Mouse (Mus musculus): ENCODE measurements around the gene Gm26602. TPM values are rescaled to one million over a fixed set of nuclear protein-coding genes. Genes with fewer than 3 reads are reported as not detected.
A peak's percentile ranks its signal among the peaks of the same experiment; 100 is the strongest.

Gm26602 gene
- total RNA-seq, 2 experiments from 2014 or later: not detected

- ATAC-seq (replicated peaks; ENCODE audit: low FRiP score, low TSS enrichment, poor library complexity, severe bottlenecking): peak; percentile 64
Observed at GRCm38 (mm10) chr10:79914131-79914947, 3.7 kb downstream of the Gm26602 start.

GRCm38 (mm10) chr10:79914948-79915596 is 4.4 kb downstream of the Gm26602 start:
- ATAC-seq (replicated peaks; ENCODE audit: low FRiP score, low TSS enrichment, poor library complexity, severe bottlenecking): peak; percentile 9

DNA sequence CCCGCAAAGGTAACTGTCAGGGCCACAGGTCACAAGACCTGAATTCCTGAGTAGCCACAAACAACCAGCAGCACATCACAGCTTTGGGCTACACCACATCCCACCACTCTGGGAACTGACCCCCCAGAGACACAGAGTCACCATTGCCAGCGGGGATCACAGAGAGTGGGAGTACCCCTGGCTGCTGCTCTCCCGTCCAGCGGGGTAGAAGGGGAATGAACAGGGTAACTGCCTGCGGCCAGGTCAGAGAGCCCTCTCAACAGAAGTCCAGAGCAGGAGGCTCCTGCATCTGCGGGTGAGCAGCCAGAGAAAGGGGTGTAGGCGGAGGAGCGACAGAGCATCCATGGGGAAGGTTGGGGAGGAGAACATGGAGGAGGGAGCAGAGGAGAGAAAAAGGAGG is 5.4 kb downstream of the Gm26602 start:
- ATAC-seq (replicated peaks; ENCODE audit: low FRiP score, low TSS enrichment, poor library complexity, severe bottlenecking): no peak

DNA sequence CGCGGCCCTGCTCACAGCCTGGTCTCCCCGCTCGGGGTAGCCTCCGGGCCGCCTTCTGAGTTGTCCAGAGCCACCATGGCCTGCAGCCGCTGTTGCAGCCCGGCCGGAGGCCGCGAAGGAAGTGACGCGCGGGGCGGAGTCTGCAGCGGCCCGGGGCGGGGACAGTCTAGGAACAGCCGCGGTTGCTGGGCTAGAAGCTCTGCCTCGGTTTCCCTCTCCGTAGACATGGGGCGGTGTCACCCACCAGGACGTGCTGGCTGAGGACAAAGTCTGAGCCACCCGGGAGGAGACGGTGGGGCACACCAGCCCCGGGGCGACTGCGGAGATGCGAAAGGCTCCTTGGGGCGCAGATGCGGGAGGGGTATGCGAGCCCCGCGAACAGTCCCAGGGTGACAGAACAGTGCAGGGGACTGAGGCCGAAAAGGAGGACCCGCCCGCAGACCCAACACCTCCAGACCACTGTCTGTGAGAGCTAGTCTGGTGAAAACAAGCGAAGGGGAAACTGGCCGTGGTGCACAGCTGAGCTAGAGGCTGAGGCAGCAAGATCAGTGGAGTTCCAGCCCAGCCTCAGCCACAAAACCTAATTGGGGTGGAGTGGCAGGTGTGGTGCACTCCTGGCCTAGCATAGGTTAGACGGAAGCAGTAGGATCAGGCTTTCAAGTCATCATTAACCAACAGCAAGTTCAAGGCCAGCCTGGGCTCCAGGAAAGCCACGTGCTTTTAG is 6.3 kb downstream of the Gm26602 start, which contains the start of gene Kiss1r:
Kiss1r (plus strand) TSS at position 164 of the 724 bp plus-strand sequence.
- peak; percentile 50 for ATAC-seq (replicated peaks; ENCODE audit: low FRiP score, low TSS enrichment, poor library complexity, severe bottlenecking)

DNA sequence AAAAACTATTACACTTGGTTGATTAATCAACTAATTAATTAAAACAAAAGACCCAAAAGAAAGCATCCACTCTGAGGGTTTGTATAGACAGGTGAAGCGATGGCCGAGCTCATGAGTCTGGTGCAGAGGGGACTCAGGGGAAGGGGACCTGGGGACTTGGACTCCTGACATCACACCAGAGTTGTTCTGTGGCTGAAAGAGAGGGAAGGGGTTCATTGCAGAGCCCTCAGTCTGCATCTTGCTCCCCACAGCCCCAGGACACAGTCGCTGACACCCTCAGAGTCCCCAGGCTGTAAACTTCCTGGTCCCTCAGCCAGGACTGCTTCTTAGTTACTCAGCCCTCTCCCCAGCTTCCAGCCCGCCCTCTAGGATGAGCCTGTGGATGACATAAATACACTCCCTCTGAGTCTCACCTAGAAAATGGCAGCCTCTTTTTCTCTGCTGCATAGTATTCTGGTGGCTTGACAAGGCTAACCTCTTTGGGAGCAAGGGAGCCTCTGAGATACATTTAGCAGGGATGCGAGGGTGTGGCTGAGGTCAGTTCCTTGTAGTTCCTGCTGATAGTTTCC is 7.0 kb downstream of the Gm26602 start:
- ATAC-seq (replicated peaks; ENCODE audit: low FRiP score, low TSS enrichment, poor library complexity, severe bottlenecking): no peak

- no peak for ATAC-seq (replicated peaks; ENCODE audit: low FRiP score, low TSS enrichment, poor library complexity, severe bottlenecking)
Observed at GRCm38 (mm10) chr10:79918231-79919078, 7.8 kb downstream of the Gm26602 start.

GRCm38 (mm10) chr10:79919251-79919849 is 8.7 kb downstream of the Gm26602 start:
- ATAC-seq (replicated peaks; ENCODE audit: low FRiP score, low TSS enrichment, poor library complexity, severe bottlenecking): no peak

GRCm38 (mm10) chr10:79920056-79920890 is 9.6 kb downstream of the Gm26602 start:
- ATAC-seq (replicated peaks; ENCODE audit: low FRiP score, low TSS enrichment, poor library complexity, severe bottlenecking): no peak

- no peak for ATAC-seq (replicated peaks; ENCODE audit: low FRiP score, low TSS enrichment, poor library complexity, severe bottlenecking)
Observed at GRCm38 (mm10) chr10:79920958-79921535, 10.4 kb downstream of the Gm26602 start, which contains the start of gene R3hdm4. Gene R3hdm4 (minus strand): TSS chr10:79921208.

GRCm38 (mm10) chr10:79921572-79921971 is 10.9 kb downstream of the Gm26602 start:
- ATAC-seq (replicated peaks; ENCODE audit: low FRiP score, low TSS enrichment, poor library complexity, severe bottlenecking): no peak

DNA sequence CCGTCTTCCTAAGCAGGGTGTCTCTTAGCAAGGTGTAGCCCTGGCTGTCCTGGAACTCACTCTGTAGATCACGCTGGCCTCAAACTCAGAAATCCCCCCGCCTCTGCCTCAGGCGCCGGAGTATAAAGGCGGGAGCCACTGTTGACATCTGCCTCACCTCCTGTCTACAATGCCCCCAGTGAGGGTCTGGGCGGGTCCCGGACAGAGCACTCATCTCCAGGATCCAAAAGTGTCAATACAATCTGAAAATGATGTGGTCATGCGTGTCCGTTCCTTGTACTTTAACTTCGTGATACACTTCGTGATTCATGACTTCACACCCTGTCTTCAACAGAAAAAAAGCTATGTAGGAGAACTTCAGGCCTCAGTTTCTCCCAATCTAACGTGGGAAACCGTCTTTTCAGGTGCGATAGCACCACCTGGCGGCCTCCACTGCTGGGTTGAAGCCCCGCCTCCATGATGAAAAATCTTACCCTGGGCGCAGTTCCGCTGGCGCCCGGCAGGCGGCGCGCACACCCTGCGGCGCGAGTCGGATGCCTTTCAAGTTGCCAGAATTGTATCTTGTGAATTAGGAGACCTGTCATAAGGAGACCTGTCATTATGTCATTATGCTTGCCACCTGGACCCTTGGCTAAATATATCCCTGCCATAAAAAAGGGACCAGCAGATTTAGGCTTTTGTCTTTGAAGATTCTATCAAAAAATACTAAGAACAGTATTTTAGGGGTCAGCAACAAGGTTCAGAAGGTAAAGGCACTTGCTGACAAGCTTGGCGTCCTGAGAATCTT is 14.5 kb downstream of the Gm26602 start:
- peak; percentile 39; the same call in 1 of the 2 replicates for ATAC-seq (replicated peaks; ENCODE audit: low FRiP score, low TSS enrichment, poor library complexity, severe bottlenecking)

GRCm38 (mm10) chr10:79925785-79926490 is 15.3 kb downstream of the Gm26602 start:
- peak; percentile 3; the same call in 1 of the 2 replicates for ATAC-seq (replicated peaks; ENCODE audit: low FRiP score, low TSS enrichment, poor library complexity, severe bottlenecking)

DNA sequence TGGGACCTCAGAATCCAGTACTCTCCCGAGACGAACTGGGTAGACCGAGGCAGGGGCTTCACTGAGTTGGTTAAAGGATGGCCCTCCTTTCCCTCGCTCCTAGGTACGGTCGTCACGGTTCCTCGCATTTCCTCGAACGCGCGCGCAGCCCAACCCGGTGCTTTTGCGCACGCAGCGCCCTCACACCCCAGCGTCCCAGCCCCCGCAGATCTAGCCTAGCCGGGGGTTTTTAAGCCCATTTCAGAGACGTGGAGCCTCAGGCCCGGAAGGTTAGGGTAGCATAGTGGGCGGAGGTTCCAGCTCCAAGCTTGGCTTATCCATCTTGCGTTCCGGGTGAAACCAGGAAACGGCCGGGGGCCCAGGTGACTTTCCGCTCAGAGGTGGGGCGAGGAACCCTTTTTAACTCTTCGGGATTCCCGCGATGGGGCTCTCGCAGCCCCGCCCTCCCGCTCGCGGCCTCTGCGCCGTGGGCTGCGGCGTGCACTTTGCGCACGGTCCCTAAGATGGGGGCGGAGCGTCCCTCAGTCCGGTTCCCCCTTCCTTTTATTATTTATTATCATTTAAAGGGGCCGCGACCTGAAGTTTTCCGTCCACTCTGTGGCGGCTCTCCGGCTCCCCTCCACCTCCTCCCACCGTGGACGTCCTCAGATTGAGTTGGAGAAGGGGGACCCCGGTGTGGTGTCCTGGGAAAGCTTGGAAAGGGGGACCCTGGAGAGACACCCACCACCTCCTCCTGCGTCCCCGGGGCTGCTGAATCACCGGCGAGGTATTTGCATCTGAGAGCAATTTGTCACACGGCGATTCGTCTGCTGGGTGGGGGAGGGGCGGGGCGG is 16.1 kb downstream of the Gm26602 start, which contains the start of gene Arid3a:
Arid3a (plus strand) TSS at position 553 of the 833 bp plus-strand sequence.
- ATAC-seq (replicated peaks; ENCODE audit: low FRiP score, low TSS enrichment, poor library complexity, severe bottlenecking): peak; percentile 70

DNA sequence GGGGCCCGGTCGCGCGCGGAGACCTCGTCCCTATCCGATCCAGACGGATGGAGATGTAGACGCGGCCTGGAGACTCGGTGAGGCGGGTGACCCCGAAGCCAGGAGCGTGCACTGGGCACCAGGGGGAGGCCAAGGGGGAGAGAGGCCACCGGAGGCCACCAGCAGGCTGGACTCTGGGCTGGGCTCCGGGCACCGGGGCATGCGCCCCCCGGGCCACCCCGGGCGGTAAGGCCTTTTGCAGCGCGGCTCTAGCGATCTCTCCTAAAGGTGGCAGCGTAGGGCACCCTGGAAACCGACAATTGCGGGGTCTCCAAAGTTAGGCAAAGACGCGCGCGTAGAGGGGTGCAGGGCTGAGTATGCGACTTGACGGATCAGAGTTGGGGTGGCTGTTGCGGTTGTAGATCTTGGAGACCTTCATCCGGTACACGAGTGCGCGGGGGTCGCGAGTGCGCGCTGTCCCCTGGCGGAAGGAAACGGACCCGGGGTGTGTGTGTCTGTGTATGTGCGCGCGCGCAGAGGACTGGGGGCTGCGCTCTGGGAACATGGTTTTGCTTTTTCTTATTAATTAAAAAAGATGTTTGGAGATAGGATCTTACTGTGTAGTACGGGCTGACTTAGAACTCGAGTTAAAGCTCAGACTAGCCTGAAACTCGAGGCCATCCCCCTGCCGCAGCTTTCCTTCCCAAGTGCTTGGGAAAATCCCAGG is 16.8 kb downstream of the Gm26602 start:
- 0 out of 2 replicates have a peak, but pooled peaks have one; percentile 1 for ATAC-seq (replicated peaks; ENCODE audit: low FRiP score, low TSS enrichment, poor library complexity, severe bottlenecking)
